Mouse (Mus musculus): ENCODE measurements around the gene Gse1.

- TF ChIP-seq CTCF (conservative IDR thresholded peaks at IDR 0.05; ENCODE audit: insufficient read depth, insufficient read length, low read depth, low read length) (no peak), POLR2A (IDR thresholded peaks at IDR 0.05; ENCODE audit: low read depth, low read length) (no peak)
Observed at GRCm38 (mm10) chr8:120623608-120624007, 395.4 kb downstream of the Gse1 start.

Data from kidney, adult 2 months (tissue).